Mouse (Mus musculus) stomach, embryonic 14.5 days (tissue): ENCODE data around the gene Cbx7. TPM values are rescaled to one million over a fixed set of nuclear protein-coding genes. Genes with fewer than 3 reads are reported as not detected.

Experiments
- ATAC-seq: fragments of 200-750 bp; cut with Nextera tagmentation; 2 replicates; pipeline ENCODE4 v1.8.0; 2017; ENCODE audit warnings: low read depth, moderate TSS enrichment; ENCODE audit not compliant: insufficient number of reproducible peaks, insufficient read depth, low FRiP score
- H3K27ac ChIP-seq: fragments of 300-500 bp; sonication (generic); 2 replicates; pipeline ENCODE4 v1.5.1; 2014; ENCODE audit warnings: mild to moderate bottlenecking, low read length, moderate library complexity, mixed read lengths
- H3K27me3 ChIP-seq: fragments of 300-500 bp; sonication (generic); 2 replicates; pipeline ENCODE4 v1.6.1; 2014; ENCODE audit warnings: low read length, control low read depth, mixed read lengths; ENCODE audit not compliant: control insufficient read depth, insufficient read depth
- H3K36me3 ChIP-seq: fragments of 300-500 bp; sonication (generic); 2 replicates; pipeline ENCODE4 v1.6.1; 2014; ENCODE audit warnings: mild to moderate bottlenecking, control low read depth, low read length, moderate library complexity, mixed read lengths; ENCODE audit not compliant: control insufficient read depth, insufficient read depth
- H3K4me1 ChIP-seq: fragments of 300-500 bp; sonication (generic); 2 replicates; pipeline ENCODE4 v1.6.1; 2014; ENCODE audit warnings: low read length, control low read depth, mixed read lengths; ENCODE audit not compliant: control insufficient read depth, insufficient read depth
- H3K4me2 ChIP-seq: fragments of 300-500 bp; sonication (generic); replicated peaks from 2 replicates; pipeline ENCODE4 v1.6.1; 2014; ENCODE audit warnings: low read depth, low read length, control low read depth
- H3K4me3 ChIP-seq: fragments of 300-500 bp; sonication (generic); 2 replicates; pipeline ENCODE4 v1.5.1; 2014; ENCODE audit warnings: low read depth, low read length, control low read depth
- H3K9ac ChIP-seq: fragments of 300-500 bp; sonication (generic); replicated peaks from 2 replicates; pipeline ENCODE4 v1.6.1; 2014; ENCODE audit warnings: low read depth, mild to moderate bottlenecking, control low read depth, low read length, moderate library complexity, mixed read lengths
- H3K9me3 ChIP-seq: fragments of 300-500 bp; sonication (generic); 2 replicates; pipeline ENCODE4 v1.6.1; 2016; ENCODE audit warnings: low read depth, low read length, control low read depth; ENCODE audit not compliant: control insufficient read depth
- WGBS: fragments of 180-500 bp; shearing (Covaris S2); extraction: QIAGEN DNeasy Blood & Tissue Kit; methylation state at CpG from one replicate; pipeline ENCODE4 v1.1.7; 2014; 5-methylcytosine and 5-hydroxymethylcytosine counted together
- polyA plus RNA-seq: library from polyadenylated mRNA; unstranded; fragments of >200 nt; fragmentation: Nextera tagmentation; extraction: Ambion mirVana; gene quantifications from 2 replicates; pipeline ENCODE4 v1.2.1, GENCODE M21; 2014

Gene Cbx7
- polyA plus RNA-seq, 1 experiment from 2014 or later: 5.8 TPM

GRCm38 (mm10) chr15:79884820-79885219 lies 86.1 kb downstream of the Cbx7 start:
- no peaks in the 10 kb centered on the region for H3K9me3 ChIP-seq
- no peak overlapping the region for H3K9ac ChIP-seq
- no peak overlapping the region for H3K4me2 ChIP-seq
- no peaks in the 10 kb centered on the region for H3K36me3 ChIP-seq
- no peaks in the 10 kb centered on the region for H3K27me3 ChIP-seq
- H3K4me1 ChIP-seq: peaks cover 4% of the 10 kb centered on the region; the same call in 1 of the 2 replicates
- no peak overlapping the region for H3K4me3 ChIP-seq
- ATAC-seq: no peak
- no peak overlapping the region for H3K27ac ChIP-seq
- 69% methylated on average over 5 of the region's 5 CpGs for WGBS

GRCm38 (mm10) chr15:79883352-79883822 lies 87.5 kb downstream of the Cbx7 start:
- Histone ChIP-seq H3K9ac (peak overlapping the region; percentile 40; the same call in 1 of the 2 replicates), H3K4me2 (peak overlapping the region; percentile 49), H3K27ac (peak overlapping the region; percentile 80; the same call in 1 of the 2 replicates), H3K36me3 (no peaks in the 10 kb centered on the region), H3K27me3 (no peaks in the 10 kb centered on the region), H3K4me3 (peak overlapping the region; percentile 42), H3K9me3 (no peaks in the 10 kb centered on the region), H3K4me1 (peaks cover 8% of the 10 kb centered on the region)
- WGBS: under 1% methylated on average over 30 of the region's 30 CpGs
- ATAC-seq: peak; percentile 70; the same call in 1 of the 2 replicates

GRCm38 (mm10) chr15:79882623-79883267 lies 88.2 kb downstream of the Cbx7 start:
- Histone ChIP-seq H3K9ac (0 out of 2 replicates have a peak overlapping the region, but pooled peaks have one; percentile 40), H3K27ac (no peak overlapping the region), H3K4me1 (peaks cover 8% of the 10 kb centered on the region), H3K9me3 (no peaks in the 10 kb centered on the region), H3K4me2 (peak overlapping the region; percentile 49), H3K36me3 (no peaks in the 10 kb centered on the region), H3K27me3 (no peaks in the 10 kb centered on the region), H3K4me3 (peak overlapping the region; percentile 42)
- ATAC-seq: no peak
- 31% methylated on average over 19 of the region's 19 CpGs for WGBS

GRCm38 (mm10) chr15:79880477-79880876 lies 90.4 kb downstream of the Cbx7 start:
- WGBS: 80% methylated on average over 3 of the region's 3 CpGs
- H3K4me2 ChIP-seq: no peak overlapping the region
- no peak overlapping the region for H3K27ac ChIP-seq
- no peak for ATAC-seq
- H3K4me3 ChIP-seq: no peak overlapping the region
- H3K27me3 ChIP-seq: no peaks in the 10 kb centered on the region
- no peak overlapping the region for H3K9ac ChIP-seq
- no peaks in the 10 kb centered on the region for H3K9me3 ChIP-seq
- no peaks in the 10 kb centered on the region for H3K36me3 ChIP-seq
- H3K4me1 ChIP-seq: peaks cover 8% of the 10 kb centered on the region

- Histone ChIP-seq H3K9ac (no peak overlapping the region), H3K36me3 (no peaks in the 10 kb centered on the region), H3K4me2 (peak overlapping the region; percentile 33), H3K4me1 (peaks cover 8% of the 10 kb centered on the region), H3K4me3 (peak overlapping the region; percentile 8; the same call in 1 of the 2 replicates), H3K27ac (peak overlapping the region; percentile 94), H3K27me3 (no peaks in the 10 kb centered on the region), H3K9me3 (no peaks in the 10 kb centered on the region)
- peak; percentile 86 for ATAC-seq
- WGBS: 18% methylated on average over 13 of the region's 13 CpGs
These were observed 91.6 kb downstream of the Cbx7 start for GRCm38 (mm10) chr15:79879319-79879718.

GRCm38 (mm10) chr15:79878725-79879136 lies 92.2 kb downstream of the Cbx7 start:
- Histone ChIP-seq H3K27ac (peak overlapping the region; percentile 94), H3K9me3 (no peaks in the 10 kb centered on the region), H3K27me3 (no peaks in the 10 kb centered on the region), H3K9ac (no peak overlapping the region), H3K4me1 (peaks cover 8% of the 10 kb centered on the region), H3K4me2 (peak overlapping the region; percentile 33), H3K36me3 (no peaks in the 10 kb centered on the region), H3K4me3 (peak overlapping the region; percentile 8; the same call in 1 of the 2 replicates)
- WGBS: 60% methylated on average over 6 of the region's 6 CpGs
- ATAC-seq: peak; percentile 24

- 88% methylated on average over 18 of the region's 18 CpGs for WGBS
- ATAC-seq: no peak
- no peaks in the 10 kb centered on the region for H3K27me3 ChIP-seq
These were observed 95.5 kb downstream of the Cbx7 start for GRCm38 (mm10) chr15:79875261-79875995.

GRCm38 (mm10) chr15:79873995-79874394 lies 96.9 kb downstream of the Cbx7 start:
- peaks cover 3% of the 10 kb centered on the region; the same call in 1 of the 2 replicates for H3K4me1 ChIP-seq
- no peak overlapping the region for H3K9ac ChIP-seq
- no peaks in the 10 kb centered on the region for H3K9me3 ChIP-seq
- H3K36me3 ChIP-seq: no peaks in the 10 kb centered on the region
- ATAC-seq: no peak
- H3K27ac ChIP-seq: no peak overlapping the region
- WGBS: 47% methylated on average over 2 of the region's 2 CpGs
- no peaks in the 10 kb centered on the region for H3K27me3 ChIP-seq
- no peak overlapping the region for H3K4me3 ChIP-seq
- no peak overlapping the region for H3K4me2 ChIP-seq

More at GRCm38 (mm10) chr15:79875261-79875995, 95.5 kb downstream of the Cbx7 start:
- Histone ChIP-seq H3K9me3 (no peaks in the 10 kb centered on the region), H3K27ac (no peak overlapping the region), H3K4me1 (peaks cover 8% of the 10 kb centered on the region), H3K4me3 (no peak overlapping the region), H3K36me3 (no peaks in the 10 kb centered on the region), H3K4me2 (no peak overlapping the region), H3K9ac (no peak overlapping the region)
